Mouse (Mus musculus): ENCODE data around the gene Gm10670.
"Not testable (repeated sequence)": the region's sequence is repeated elsewhere in the genome, so short reads cannot be mapped to it uniquely, and the experiment has no call there.

Gm10670 gene

GRCm38 (mm10) chr7:20474825-20475224 is at the start of gene Gm10670:
TSS of gene Gm10670 (minus strand) at chr7:20474925.
- not testable (repeated sequence) for DNase-seq

GRCm38 (mm10) chr7:20510434-20510833 is 35.7 kb upstream of the Gm10670 start, which contains the start of gene Vmn1r103:
TSS of gene Vmn1r103 (minus strand) at chr7:20510534.
- not testable (repeated sequence) for DNase-seq

- not testable (repeated sequence) for DNase-seq
These were observed 32.2 kb downstream of the Gm10670 start, which contains the start of gene Vmn1r101 for GRCm38 (mm10) chr7:20442493-20442892. TSS of gene Vmn1r101 (minus strand) at chr7:20442593.

Measured in cerebellum, postnatal 25 days (tissue).